Mouse (Mus musculus) liver, adult (tissue): ENCODE measurements at regions not wholly inside any gene's neighbourhood (a gene's known extent, or its start where the extent isn't known, plus 50 kb on each side); places are given as distances from the start of the nearest gene placed in this dataset.
A peak's percentile ranks its signal among the peaks of the same experiment; 100 is the strongest.

ENCODE experiments used
- GATA4 ChIP-seq: IDR thresholded peaks from 2 replicates; pipeline ENCODE4 v1.6.1; 2014; ENCODE audit warnings: mild to moderate bottlenecking, low read length; ENCODE audit not compliant: insufficient replicate concordance

DNA sequence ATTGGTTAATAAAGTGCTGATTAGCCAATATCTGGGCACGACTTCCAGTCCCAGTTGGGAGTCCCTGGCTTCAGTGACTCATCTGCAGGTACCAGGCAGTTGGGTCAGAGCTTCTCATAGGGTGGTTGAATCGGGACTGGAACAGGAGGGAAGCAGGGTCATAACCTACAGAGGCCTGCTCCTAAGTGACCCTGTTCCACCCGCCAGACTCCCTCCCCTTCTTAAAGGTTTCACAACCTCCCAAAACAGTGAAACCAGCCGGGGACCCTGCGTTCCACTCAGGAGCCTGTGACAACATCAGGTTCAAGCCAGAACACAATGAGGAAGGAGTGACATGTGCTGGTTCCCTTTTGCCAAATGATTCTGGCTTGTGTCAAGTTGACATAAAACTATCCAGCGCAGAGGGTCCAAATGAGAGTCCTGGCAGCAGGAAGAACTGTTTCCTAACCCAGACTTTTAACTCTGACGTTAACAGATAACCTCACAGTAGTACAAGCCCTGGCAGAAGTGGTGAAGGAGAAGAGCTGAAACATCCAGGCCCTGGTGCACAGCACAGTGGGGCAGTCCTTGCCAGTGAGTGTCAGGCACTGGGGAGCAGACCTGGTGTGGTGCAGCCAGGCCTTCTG lies 151.1 kb upstream of the Ywhaq start:
- peak; percentile 4; the same call in 1 of the 2 replicates for TF ChIP-seq GATA4

GRCm38 (mm10) chr12:21531766-21532165 lies 114.3 kb upstream of the Ywhaq start:
- TF ChIP-seq GATA4, result no peak

DNA sequence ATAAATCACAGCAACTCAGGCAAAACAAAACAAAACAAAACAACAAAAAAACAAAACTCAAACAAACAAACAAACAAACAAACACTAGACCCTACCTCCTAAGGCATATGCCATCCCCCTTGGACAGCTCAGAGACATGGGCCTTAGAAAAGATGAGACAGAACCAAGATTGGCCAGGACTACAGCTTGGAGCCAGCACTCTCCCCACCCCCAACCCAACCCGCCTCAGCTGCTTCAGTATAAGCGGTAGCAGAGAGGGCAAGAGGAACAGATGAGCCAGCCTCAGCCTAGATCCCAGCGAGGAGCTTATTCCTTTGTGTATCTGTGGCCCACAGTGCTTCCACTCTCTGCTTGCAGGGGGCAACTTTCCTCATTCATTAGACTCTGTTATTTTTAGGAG lies 105.2 kb upstream of the Ywhaq start:
- TF ChIP-seq GATA4, result no peak

- TF ChIP-seq GATA4, result no peak
These were observed 101.6 kb upstream of the Ywhaq start for GRCm38 (mm10) chr12:21519058-21519457.

GRCm38 (mm10) chr12:21512736-21513135 lies 95.3 kb upstream of the Ywhaq start:
- TF ChIP-seq GATA4, result no peak

DNA sequence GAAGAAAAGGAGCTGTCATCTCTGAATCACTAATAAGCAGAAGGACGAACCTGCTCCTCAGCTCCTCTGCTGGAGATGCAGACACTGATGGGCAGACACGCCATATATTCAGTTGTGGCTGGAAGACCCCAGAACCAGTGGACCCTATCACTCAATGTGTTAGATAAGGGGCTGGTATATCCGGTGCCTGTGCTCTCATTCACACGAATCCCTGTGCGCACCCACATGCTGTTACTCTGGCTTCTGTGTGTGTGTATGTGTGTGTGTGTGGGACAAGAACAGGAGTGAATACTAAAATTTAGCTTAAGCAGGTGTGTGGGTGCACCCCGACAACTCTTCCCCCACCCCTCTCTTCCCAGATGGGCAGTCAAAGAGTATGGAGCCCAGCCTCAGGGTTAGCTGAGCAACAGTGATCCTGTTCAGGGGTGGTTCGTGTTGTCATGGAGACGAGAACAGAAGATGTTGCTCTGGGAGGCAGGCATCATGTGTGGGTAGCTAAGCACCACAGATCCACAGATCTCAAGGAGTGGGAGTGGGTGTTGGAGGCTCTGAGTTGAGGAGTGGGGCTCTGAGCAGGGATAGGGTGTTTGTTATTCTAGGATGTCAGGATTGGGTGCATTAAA lies 93.7 kb upstream of the Ywhaq start:
- TF ChIP-seq GATA4, result no peak

DNA sequence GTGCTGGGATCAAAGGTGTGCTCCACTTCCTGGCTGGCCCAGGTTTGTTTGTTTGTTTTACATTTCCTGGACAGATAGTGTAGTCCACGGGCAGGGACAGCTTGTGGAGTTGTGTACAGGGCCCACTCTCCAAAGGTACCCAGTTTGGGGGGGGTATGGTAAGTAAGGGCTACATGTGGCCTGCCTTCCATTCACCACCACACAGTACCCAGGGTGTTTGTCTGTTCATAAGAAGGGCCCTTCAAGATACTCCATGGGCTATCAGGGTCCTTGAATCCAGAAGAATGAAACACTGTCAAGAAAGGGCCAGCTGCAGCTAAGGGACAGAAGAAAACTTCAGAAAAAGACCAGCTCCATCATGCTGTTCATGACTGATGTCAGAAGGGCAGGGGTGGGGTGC lies 89.6 kb upstream of the Ywhaq start:
- no peak for TF ChIP-seq GATA4

DNA sequence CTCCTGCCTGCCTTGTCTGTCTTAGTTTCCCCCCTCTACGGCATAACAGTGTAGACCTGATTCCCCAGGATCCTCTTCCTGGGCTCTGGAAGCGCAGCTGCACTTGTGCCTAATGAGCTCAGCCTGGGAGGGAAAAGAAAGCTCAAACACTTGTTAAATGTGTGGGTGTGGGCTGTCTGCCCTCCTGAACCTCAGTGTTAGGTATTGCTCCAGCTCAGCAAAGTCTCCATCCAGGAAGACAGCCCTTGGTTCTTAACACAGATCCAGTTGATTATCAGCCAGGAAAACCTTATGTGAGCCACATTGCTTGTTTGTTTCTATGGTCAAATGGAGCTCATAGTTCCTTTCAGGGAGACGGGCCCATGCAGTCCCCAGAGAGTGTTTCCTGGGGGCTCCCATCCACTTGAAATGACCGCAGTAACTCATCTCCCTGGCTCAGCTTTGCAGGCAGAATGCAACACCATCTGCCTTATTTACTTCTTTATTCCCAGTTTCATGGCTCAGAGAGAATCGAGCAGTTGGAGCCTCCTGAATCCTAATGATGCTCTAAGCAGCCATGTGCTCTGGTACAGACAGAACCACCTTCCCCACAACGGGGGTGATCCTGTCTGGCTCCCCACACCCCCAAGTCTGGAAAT lies 88.4 kb upstream of the Ywhaq start:
- TF ChIP-seq GATA4, result no peak

GRCm38 (mm10) chr12:21503250-21503649 lies 85.8 kb upstream of the Ywhaq start:
- no peak for TF ChIP-seq GATA4

DNA sequence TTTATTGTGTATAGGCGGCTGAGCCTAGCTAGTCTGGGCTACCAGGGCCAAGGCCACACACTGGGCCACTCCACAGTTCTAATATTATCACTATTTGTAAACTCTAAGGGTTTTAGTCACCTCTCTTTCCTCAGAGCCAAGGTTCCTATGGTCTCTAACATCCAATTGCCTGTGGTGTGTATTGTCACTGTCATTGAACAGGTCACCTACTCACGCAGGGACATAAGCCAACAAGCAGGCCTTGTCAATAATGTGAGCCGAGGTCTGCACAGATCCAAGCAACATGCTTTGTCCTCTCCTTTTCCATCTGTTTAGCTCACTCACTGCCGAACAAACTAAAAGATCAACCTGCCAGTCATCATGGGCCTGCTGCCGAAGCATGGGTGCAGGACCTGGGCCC lies 79.5 kb upstream of the Ywhaq start:
- no peak for TF ChIP-seq GATA4

GRCm38 (mm10) chr12:21495511-21495910 lies 78.1 kb upstream of the Ywhaq start:
- no peak for TF ChIP-seq GATA4

DNA sequence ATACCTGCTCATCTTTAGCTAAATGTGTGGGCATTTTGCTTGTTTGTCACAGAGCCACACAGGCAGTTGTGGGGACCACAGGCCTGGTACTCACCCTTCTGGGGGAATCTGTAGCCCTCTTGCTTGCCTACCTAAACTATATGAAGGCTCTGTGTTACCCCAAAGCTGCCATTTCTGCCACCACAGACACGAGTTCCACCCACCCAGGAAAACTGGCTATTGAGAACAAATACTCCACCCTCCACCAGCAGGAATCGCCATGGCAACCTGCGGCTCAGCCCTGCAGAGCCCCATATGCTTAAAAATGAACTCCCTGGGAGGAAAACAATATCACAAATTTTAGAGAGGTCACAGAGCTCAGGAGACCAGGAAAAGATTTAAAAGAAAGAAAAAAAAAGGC lies 76.0 kb upstream of the Ywhaq start:
- TF ChIP-seq GATA4, result no peak

- no peak for TF ChIP-seq GATA4
These were observed 75.3 kb upstream of the Ywhaq start for GRCm38 (mm10) chr12:21492549-21493291.

DNA sequence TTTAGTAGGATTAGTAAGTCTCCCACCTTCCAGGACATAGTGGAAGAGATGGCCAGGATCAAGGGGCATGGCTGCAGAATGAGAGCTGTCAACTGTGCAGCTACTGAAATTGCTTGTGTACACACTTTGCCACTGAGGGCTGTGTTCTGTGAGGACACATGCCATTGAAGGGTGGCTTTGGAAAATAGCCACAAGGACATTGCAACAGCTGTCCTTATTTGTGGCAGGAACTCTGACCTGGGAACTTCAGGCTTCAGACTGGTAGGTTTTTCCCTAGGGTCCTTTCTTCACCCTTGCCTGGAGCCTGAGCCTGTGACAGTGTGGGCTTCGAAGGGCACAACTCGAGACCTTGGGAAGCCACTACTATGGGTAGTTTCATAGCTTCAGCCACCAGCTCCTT lies 64.2 kb upstream of the Ywhaq start:
- TF ChIP-seq GATA4, result no peak

GRCm38 (mm10) chr12:21480226-21480625 lies 62.8 kb upstream of the Ywhaq start:
- no peak for TF ChIP-seq GATA4

DNA sequence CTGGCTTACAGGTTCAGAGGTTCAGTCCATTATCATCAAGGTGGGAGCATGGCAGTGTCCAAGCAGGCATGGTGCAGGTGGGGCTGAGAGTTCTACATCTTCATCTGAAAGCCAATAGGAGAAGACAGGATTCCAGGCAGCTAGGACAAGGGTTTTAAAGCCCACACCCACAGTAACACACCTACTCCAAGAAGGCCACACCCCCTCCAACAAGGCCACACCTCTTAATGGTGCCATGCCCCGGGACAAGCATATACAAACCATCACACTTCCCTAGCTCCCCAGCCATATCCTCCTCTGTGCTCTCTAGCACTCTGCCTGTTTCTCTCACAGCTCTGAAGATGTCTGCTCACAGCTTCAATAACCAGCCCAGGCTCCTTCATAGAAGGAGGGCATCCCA lies 61.8 kb upstream of the Ywhaq start:
- TF ChIP-seq GATA4, result no peak

- no peak for TF ChIP-seq GATA4
These were observed 59.1 kb upstream of the Ywhaq start for GRCm38 (mm10) chr12:21476516-21476915.
